Mouse (Mus musculus): ENCODE data around the gene Rpgr.

DNA sequence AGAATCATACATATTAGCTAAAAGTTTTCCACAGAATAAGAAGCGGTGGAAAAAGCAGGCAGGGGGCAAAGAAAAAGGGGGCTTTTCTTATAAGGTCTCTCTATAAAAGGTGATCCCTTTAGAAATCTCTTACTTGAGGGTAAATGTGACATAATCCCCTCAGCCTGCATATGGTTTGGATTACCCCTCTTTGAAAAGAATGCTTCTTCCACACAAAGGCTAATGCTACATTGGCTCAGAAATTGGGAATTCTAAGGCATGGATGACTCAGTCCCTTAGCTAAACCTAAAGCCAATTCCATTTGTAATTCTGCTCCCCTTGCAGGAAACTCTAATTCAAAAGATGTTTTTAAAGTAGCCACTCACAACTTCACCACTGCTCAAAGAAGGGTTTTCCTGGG is 136.7 kb downstream of the Rpgr start:
- TF ChIP-seq CTCF (IDR thresholded peaks at IDR 0.05; ENCODE audit: control insufficient read depth, insufficient read depth, low read length) (no peak), POLR2A (IDR thresholded peaks at IDR 0.05; ENCODE audit: borderline replicate concordance, control insufficient read depth, low read depth, low read length) (no peak)

Data from bone marrow, adult 2 months (tissue).